Mouse (Mus musculus): ENCODE results near the gene Met.

DNA sequence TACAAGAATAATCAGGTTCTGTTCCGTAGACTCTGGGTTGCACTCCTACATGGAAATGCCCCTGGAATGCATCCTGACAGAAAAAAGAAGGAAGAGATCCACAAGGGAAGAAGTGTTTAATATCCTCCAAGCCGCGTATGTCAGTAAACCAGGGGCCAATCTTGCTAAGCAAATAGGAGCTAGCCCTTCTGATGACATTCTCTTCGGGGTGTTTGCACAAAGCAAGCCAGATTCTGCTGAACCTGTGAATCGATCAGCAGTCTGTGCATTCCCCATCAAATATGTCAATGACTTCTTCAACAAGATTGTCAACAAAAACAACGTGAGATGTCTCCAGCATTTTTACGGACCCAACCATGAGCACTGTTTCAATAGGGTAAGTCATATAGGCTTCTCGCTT is 28.5 kb downstream of the Met start:
- TF ChIP-seq POLR2A (IDR thresholded peaks at IDR 0.05; ENCODE audit: insufficient read depth, low read depth, low read length), result no peak
- no peak for TF ChIP-seq CTCF (IDR thresholded peaks at IDR 0.05; ENCODE audit: insufficient read depth, low read depth, low read length)
